Mouse (Mus musculus) hindbrain, embryonic 12.5 days (tissue): ENCODE results near the gene Cdc20b. TPM values are rescaled to one million over a fixed set of nuclear protein-coding genes. Genes with fewer than 3 reads are reported as not detected.
"Not testable (repeated sequence)": the region's sequence is repeated elsewhere in the genome, so short reads cannot be mapped to it uniquely, and the experiment has no call there.

Experiments
- ATAC-seq: fragments of 200-750 bp; cut with Nextera tagmentation; 2 replicates; pipeline ENCODE4 v1.8.0; 2017; ENCODE audit warnings: moderate TSS enrichment; ENCODE audit not compliant: low FRiP score
- H3K27ac ChIP-seq: fragments of 300-500 bp; sonication (generic); 2 replicates; pipeline ENCODE4 v1.5.1; 2016; ENCODE audit warnings: mild to moderate bottlenecking
- H3K27me3 ChIP-seq: fragments of 300-500 bp; sonication (generic); 2 replicates; pipeline ENCODE4 v1.6.1; 2016; ENCODE audit warnings: mild to moderate bottlenecking
- H3K36me3 ChIP-seq: fragments of 300-500 bp; sonication (generic); 2 replicates; pipeline ENCODE4 v1.6.1; 2016; ENCODE audit warnings: mild to moderate bottlenecking
- H3K4me1 ChIP-seq: fragments of 300-500 bp; sonication (generic); 2 replicates; pipeline ENCODE4 v1.6.1; 2016
- H3K4me2 ChIP-seq: fragments of 300-500 bp; sonication (generic); replicated peaks from 2 replicates; pipeline ENCODE4 v1.6.1; 2016; ENCODE audit warnings: mild to moderate bottlenecking
- H3K4me3 ChIP-seq: fragments of 300-500 bp; sonication (generic); 2 replicates; pipeline ENCODE4 v1.5.1; 2016; ENCODE audit warnings: mild to moderate bottlenecking
- H3K9ac ChIP-seq: fragments of 300-500 bp; sonication (generic); 2 replicates; pipeline ENCODE4 v1.6.1; 2016; ENCODE audit warnings: mild to moderate bottlenecking, moderate library complexity
- H3K9me3 ChIP-seq: fragments of 300-500 bp; sonication (generic); replicated peaks from 2 replicates; pipeline ENCODE4 v1.6.1; 2016; ENCODE audit warnings: mild to moderate bottlenecking
- WGBS: fragments of 180-500 bp; shearing (Covaris S2); methylation state at CpG from one replicate; pipeline ENCODE4 v1.1.7; 2016; 5-methylcytosine and 5-hydroxymethylcytosine counted together
- polyA plus RNA-seq: library from polyadenylated mRNA; unstranded; fragments of >200 nt; fragmentation: Nextera tagmentation; extraction: Ambion mirVana; gene quantifications from 2 replicates; pipeline ENCODE4 v1.2.1, GENCODE M21; 2016

Cdc20b gene
- polyA plus RNA-seq, 1 experiment from 2014 or later = 0.68 TPM

GRCm38 (mm10) chr13:112998427-112999201, 36.3 kb upstream of the Cdc20b start:
- peak overlapping the region; percentile 88 for H3K4me2 ChIP-seq
- ATAC-seq = peak; percentile 29; the same call in 1 of the 2 replicates
- no peak overlapping the region for H3K27ac ChIP-seq
- peaks cover 81% of the 10 kb centered on the region for H3K27me3 ChIP-seq
- H3K36me3 ChIP-seq = no peaks in the 10 kb centered on the region
- under 1% methylated on average over 46 of the region's 46 CpGs for WGBS
- H3K9ac ChIP-seq = peak overlapping the region; percentile 60
- peaks cover 22% of the 10 kb centered on the region for H3K4me1 ChIP-seq
- H3K4me3 ChIP-seq = peak overlapping the region; percentile 40
- no peaks in the 10 kb centered on the region for H3K9me3 ChIP-seq

GRCm38 (mm10) chr13:113000090-113000489, 34.8 kb upstream of the Cdc20b start:
- peaks cover 13% of the 10 kb centered on the region for H3K4me1 ChIP-seq
- no peak overlapping the region for H3K9ac ChIP-seq
- WGBS = 75% methylated on average over 3 of the region's 3 CpGs
- H3K27me3 ChIP-seq = peaks cover 66% of the 10 kb centered on the region
- no peak overlapping the region for H3K4me2 ChIP-seq
- H3K4me3 ChIP-seq = no peak overlapping the region
- H3K36me3 ChIP-seq = no peaks in the 10 kb centered on the region
- no peaks in the 10 kb centered on the region for H3K9me3 ChIP-seq
- no peak overlapping the region for H3K27ac ChIP-seq
- ATAC-seq = no peak

- no peak for ATAC-seq
- H3K27me3 ChIP-seq = peaks cover 59% of the 10 kb centered on the region
- H3K4me3 ChIP-seq = no peak overlapping the region
- H3K4me1 ChIP-seq = peaks cover 13% of the 10 kb centered on the region
- H3K4me2 ChIP-seq = no peak overlapping the region
- H3K9me3 ChIP-seq = no peaks in the 10 kb centered on the region
- no peak overlapping the region for H3K27ac ChIP-seq
- H3K36me3 ChIP-seq = no peaks in the 10 kb centered on the region
- H3K9ac ChIP-seq = no peak overlapping the region
- WGBS = 69% methylated on average over 9 of the region's 9 CpGs
Observed at GRCm38 (mm10) chr13:113000576-113001318, 34.2 kb upstream of the Cdc20b start.

- WGBS = 83% methylated on average over 6 of the region's 6 CpGs
- no peak for ATAC-seq
- H3K9me3 ChIP-seq = no peaks in the 10 kb centered on the region
Observed at GRCm38 (mm10) chr13:113012683-113013082, 22.2 kb upstream of the Cdc20b start.

GRCm38 (mm10) chr13:113013174-113013953, 21.5 kb upstream of the Cdc20b start:
- WGBS = 62% methylated on average over 20 of the region's 20 CpGs
- not testable (repeated sequence) for H3K27ac ChIP-seq, ATAC-seq, H3K27me3 ChIP-seq, H3K9me3 ChIP-seq, H3K4me2 ChIP-seq, H3K9ac ChIP-seq, H3K4me3 ChIP-seq, H3K36me3 ChIP-seq, H3K4me1 ChIP-seq

More at GRCm38 (mm10) chr13:113012683-113013082, 22.2 kb upstream of the Cdc20b start:
- H3K4me3 ChIP-seq = no peak overlapping the region
- no peak overlapping the region for H3K4me2 ChIP-seq
- H3K27me3 ChIP-seq = no peaks in the 10 kb centered on the region
- H3K27ac ChIP-seq = no peak overlapping the region
- no peak overlapping the region; the same call in 1 of the 2 replicates for H3K9ac ChIP-seq
- no peaks in the 10 kb centered on the region for H3K36me3 ChIP-seq
- H3K4me1 ChIP-seq = no peaks in the 10 kb centered on the region

GRCm38 (mm10) chr13:113021521-113021920, 13.4 kb upstream of the Cdc20b start:
- Histone ChIP-seq H3K9ac (no peak overlapping the region), H3K4me3 (no peak overlapping the region), H3K36me3 (no peaks in the 10 kb centered on the region), H3K27ac (no peak overlapping the region), H3K27me3 (peaks cover 2% of the 10 kb centered on the region; the same call in 1 of the 2 replicates), H3K4me1 (no peaks in the 10 kb centered on the region), H3K4me2 (no peak overlapping the region), H3K9me3 (no peaks in the 10 kb centered on the region)
- WGBS = 79% methylated on average over 2 of the region's 2 CpGs
- no peak for ATAC-seq

GRCm38 (mm10) chr13:113022467-113022866, 12.4 kb upstream of the Cdc20b start:
- H3K27ac ChIP-seq = no peak overlapping the region
- H3K36me3 ChIP-seq = no peaks in the 10 kb centered on the region
- no peak overlapping the region for H3K4me2 ChIP-seq
- peaks cover 2% of the 10 kb centered on the region; the same call in 1 of the 2 replicates for H3K27me3 ChIP-seq
- no peak overlapping the region for H3K4me3 ChIP-seq
- H3K9me3 ChIP-seq = no peaks in the 10 kb centered on the region
- no peak for ATAC-seq
- H3K4me1 ChIP-seq = no peaks in the 10 kb centered on the region
- WGBS = 73% methylated on average over 8 of the region's 8 CpGs
- H3K9ac ChIP-seq = no peak overlapping the region

- Histone ChIP-seq H3K27me3 (peaks cover 2% of the 10 kb centered on the region; the same call in 1 of the 2 replicates), H3K4me2 (no peak overlapping the region), H3K9ac (no peak overlapping the region), H3K4me3 (no peak overlapping the region), H3K4me1 (no peaks in the 10 kb centered on the region), H3K9me3 (no peaks in the 10 kb centered on the region), H3K36me3 (no peaks in the 10 kb centered on the region), H3K27ac (no peak overlapping the region)
- WGBS = 87% methylated on average over 17 of the region's 17 CpGs
- no peak for ATAC-seq
Observed at GRCm38 (mm10) chr13:113023274-113024143, 11.4 kb upstream of the Cdc20b start.

GRCm38 (mm10) chr13:113031351-113031750, 3.6 kb upstream of the Cdc20b start:
- under 1% methylated on average over 7 of the region's 7 CpGs for WGBS
- peak overlapping the region; percentile 92 for H3K4me2 ChIP-seq
- H3K27ac ChIP-seq = no peak overlapping the region
- peak overlapping the region; percentile 67 for H3K9ac ChIP-seq
- peaks cover 47% of the 10 kb centered on the region for H3K27me3 ChIP-seq
- H3K9me3 ChIP-seq = no peaks in the 10 kb centered on the region
- peak overlapping the region; percentile 55 for H3K4me3 ChIP-seq
- peaks cover 19% of the 10 kb centered on the region for H3K4me1 ChIP-seq
- no peaks in the 10 kb centered on the region for H3K36me3 ChIP-seq
- ATAC-seq = peak; percentile 13

- peak overlapping the region; percentile 92 for H3K4me2 ChIP-seq
- H3K9ac ChIP-seq = peak overlapping the region; percentile 67
- H3K27me3 ChIP-seq = peaks cover 47% of the 10 kb centered on the region
- peaks cover 19% of the 10 kb centered on the region for H3K4me1 ChIP-seq
- peak; percentile 67 for ATAC-seq
- H3K4me3 ChIP-seq = peak overlapping the region; percentile 55
- under 1% methylated on average over 40 of the region's 40 CpGs for WGBS
- H3K36me3 ChIP-seq = no peaks in the 10 kb centered on the region
- peak overlapping the region; percentile 72 for H3K27ac ChIP-seq
- no peaks in the 10 kb centered on the region for H3K9me3 ChIP-seq
Observed at GRCm38 (mm10) chr13:113031792-113032571, 2.9 kb upstream of the Cdc20b start.

GRCm38 (mm10) chr13:113032831-113033230, 2.1 kb upstream of the Cdc20b start:
- ATAC-seq = no peak
- peaks cover 19% of the 10 kb centered on the region for H3K4me1 ChIP-seq
- no peaks in the 10 kb centered on the region for H3K36me3 ChIP-seq
- H3K4me2 ChIP-seq = no peak overlapping the region
- H3K9me3 ChIP-seq = no peaks in the 10 kb centered on the region
- no peak overlapping the region for H3K27ac ChIP-seq
- no peak overlapping the region for H3K9ac ChIP-seq
- H3K4me3 ChIP-seq = no peak overlapping the region
- peaks cover 50% of the 10 kb centered on the region for H3K27me3 ChIP-seq
